Mouse (Mus musculus) stomach, postnatal 0 days (tissue): Measurements from ENCODE around the gene Slc39a3.

Experiments used
- CTCF ChIP-seq: IDR thresholded peaks from 2 replicates; pipeline ENCODE4 v1.5.1; 2016; ENCODE audit warnings: antibody characterized with exemption, low read depth, mild to moderate bottlenecking, moderate library complexity
- EP300 ChIP-seq: optimal IDR thresholded peaks from 2 replicates; pipeline ENCODE3; 2016; ENCODE audit warnings: antibody characterized with exemption

DNA sequence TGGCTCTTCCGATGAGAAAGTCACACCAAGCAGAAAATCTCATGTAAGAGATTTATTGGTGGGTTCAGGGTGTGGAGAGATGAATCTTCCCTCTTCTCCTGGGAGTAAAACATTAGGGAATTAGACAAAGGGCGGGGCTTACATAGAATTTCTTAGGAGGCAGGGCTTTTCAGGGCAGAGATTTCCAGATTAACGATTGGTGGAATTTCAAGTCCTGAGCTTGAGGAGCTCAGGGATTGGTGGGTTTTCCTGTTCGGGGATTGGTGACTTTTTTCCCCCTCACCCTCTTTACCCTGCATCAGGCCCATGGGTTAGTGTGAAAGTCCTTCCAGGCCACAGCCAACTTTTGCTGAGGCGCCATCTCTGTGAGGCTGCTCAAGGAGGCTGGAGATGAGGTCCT lies 31.5 kb upstream of the Slc39a3 start:
- TF ChIP-seq EP300 (no peak), CTCF (no peak)
